Mouse (Mus musculus): ENCODE measurements at regions not wholly inside any gene's neighbourhood (a gene's known extent, or its start where the extent isn't known, plus 50 kb on each side); places are given as distances from the start of the nearest gene placed in this dataset.

- no peak for ATAC-seq (ENCODE audit: low FRiP score, low TSS enrichment)
- Histone ChIP-seq H3K4me2 (ENCODE audit: low read length) (no peak overlapping the region), H3K9ac (replicated peaks; ENCODE audit: low read length) (no peak overlapping the region), H3K27me3 (ENCODE audit: control insufficient read depth, insufficient read depth, low read length) (no peaks in the 10 kb centered on the region), H3K36me3 (ENCODE audit: control insufficient read depth, insufficient read depth, low read length) (no peaks in the 10 kb centered on the region), H3K4me1 (ENCODE audit: control insufficient read depth, insufficient read depth, low read length) (no peaks in the 10 kb centered on the region), H3K4me3 (replicated peaks; ENCODE audit: low read depth, low read length) (no peak overlapping the region), H3K9me3 (ENCODE audit: control insufficient read depth, low read length) (no peaks in the 10 kb centered on the region), H3K27ac (replicated peaks; ENCODE audit: low read depth, low read length) (no peak overlapping the region)
- no peak for DNase-seq
- 34% methylated on average over 7 of the region's 7 CpGs for WGBS
These were observed 592.0 kb downstream of the Adgrl2 start for GRCm38 (mm10) chr3:148398349-148398748.

- no peaks in the 10 kb centered on the region for H3K4me1 ChIP-seq (ENCODE audit: control insufficient read depth, insufficient read depth, low read length)
- no peak overlapping the region for H3K9ac ChIP-seq (replicated peaks; ENCODE audit: low read length)
- 92% methylated on average over 6 of the region's 6 CpGs for WGBS
These were observed 602.8 kb downstream of the Adgrl2 start for GRCm38 (mm10) chr3:148387550-148387949.

GRCm38 (mm10) chr3:148385712-148386111 lies 604.6 kb downstream of the Adgrl2 start:
- Histone ChIP-seq H3K27ac (replicated peaks; ENCODE audit: low read depth, low read length) (no peak overlapping the region), H3K4me2 (ENCODE audit: low read length) (no peak overlapping the region), H3K4me3 (replicated peaks; ENCODE audit: low read depth, low read length) (no peak overlapping the region), H3K27me3 (ENCODE audit: control insufficient read depth, insufficient read depth, low read length) (no peaks in the 10 kb centered on the region), H3K9ac (replicated peaks; ENCODE audit: low read length) (no peak overlapping the region), H3K9me3 (ENCODE audit: control insufficient read depth, low read length) (no peaks in the 10 kb centered on the region), H3K36me3 (ENCODE audit: control insufficient read depth, insufficient read depth, low read length) (no peaks in the 10 kb centered on the region), H3K4me1 (ENCODE audit: control insufficient read depth, insufficient read depth, low read length) (no peaks in the 10 kb centered on the region)
- WGBS, result 96% methylated on average over 7 of the region's 7 CpGs
- ATAC-seq (ENCODE audit: low FRiP score, low TSS enrichment) (no peak), DNase-seq (no peak)

More at GRCm38 (mm10) chr3:148387550-148387949, 602.8 kb downstream of the Adgrl2 start:
- Histone ChIP-seq H3K27ac (replicated peaks; ENCODE audit: low read depth, low read length) (no peak overlapping the region), H3K27me3 (ENCODE audit: control insufficient read depth, insufficient read depth, low read length) (no peaks in the 10 kb centered on the region), H3K4me3 (replicated peaks; ENCODE audit: low read depth, low read length) (no peak overlapping the region), H3K4me2 (ENCODE audit: low read length) (no peak overlapping the region), H3K36me3 (ENCODE audit: control insufficient read depth, insufficient read depth, low read length) (no peaks in the 10 kb centered on the region), H3K9me3 (ENCODE audit: control insufficient read depth, low read length) (no peaks in the 10 kb centered on the region)
- ATAC-seq (ENCODE audit: low FRiP score, low TSS enrichment) (no peak), DNase-seq (no peak)

- no peaks in the 10 kb centered on the region for H3K9me3 ChIP-seq (ENCODE audit: control insufficient read depth, low read length)
- no peaks in the 10 kb centered on the region for H3K36me3 ChIP-seq (ENCODE audit: control insufficient read depth, insufficient read depth, low read length)
- no peak overlapping the region for H3K9ac ChIP-seq (replicated peaks; ENCODE audit: low read length)
- no peak overlapping the region for H3K4me3 ChIP-seq (replicated peaks; ENCODE audit: low read depth, low read length)
- ATAC-seq (ENCODE audit: low FRiP score, low TSS enrichment), result no peak
- DNase-seq, result no peak
- H3K27me3 ChIP-seq (ENCODE audit: control insufficient read depth, insufficient read depth, low read length), result no peaks in the 10 kb centered on the region
- H3K27ac ChIP-seq (replicated peaks; ENCODE audit: low read depth, low read length), result no peak overlapping the region
- no peak overlapping the region for H3K4me2 ChIP-seq (ENCODE audit: low read length)
- 83% methylated on average over 1 of the region's 1 CpGs for WGBS
- no peaks in the 10 kb centered on the region for H3K4me1 ChIP-seq (ENCODE audit: control insufficient read depth, insufficient read depth, low read length)
These were observed 609.3 kb downstream of the Adgrl2 start for GRCm38 (mm10) chr3:148381057-148381456.

GRCm38 (mm10) chr3:148363331-148363730 lies 627.0 kb downstream of the Adgrl2 start:
- no peak overlapping the region for H3K9ac ChIP-seq (replicated peaks; ENCODE audit: low read length)
- no peaks in the 10 kb centered on the region for H3K9me3 ChIP-seq (ENCODE audit: control insufficient read depth, low read length)
- H3K4me3 ChIP-seq (replicated peaks; ENCODE audit: low read depth, low read length), result no peak overlapping the region
- no peaks in the 10 kb centered on the region for H3K27me3 ChIP-seq (ENCODE audit: control insufficient read depth, insufficient read depth, low read length)
- H3K27ac ChIP-seq (replicated peaks; ENCODE audit: low read depth, low read length), result no peak overlapping the region
- no peak overlapping the region for H3K4me2 ChIP-seq (ENCODE audit: low read length)
- ATAC-seq (ENCODE audit: low FRiP score, low TSS enrichment) (no peak), DNase-seq (no peak)
- no peaks in the 10 kb centered on the region for H3K4me1 ChIP-seq (ENCODE audit: control insufficient read depth, insufficient read depth, low read length)
- 86% methylated on average over 5 of the region's 5 CpGs for WGBS
- H3K36me3 ChIP-seq (ENCODE audit: control insufficient read depth, insufficient read depth, low read length), result no peaks in the 10 kb centered on the region

GRCm38 (mm10) chr3:148362453-148362864 lies 627.9 kb downstream of the Adgrl2 start:
- DNase-seq (peak; percentile 43), ATAC-seq (ENCODE audit: low FRiP score, low TSS enrichment) (no peak)
- Histone ChIP-seq H3K4me3 (replicated peaks; ENCODE audit: low read depth, low read length) (no peak overlapping the region), H3K4me2 (ENCODE audit: low read length) (no peak overlapping the region), H3K27ac (replicated peaks; ENCODE audit: low read depth, low read length) (no peak overlapping the region), H3K36me3 (ENCODE audit: control insufficient read depth, insufficient read depth, low read length) (no peaks in the 10 kb centered on the region), H3K27me3 (ENCODE audit: control insufficient read depth, insufficient read depth, low read length) (no peaks in the 10 kb centered on the region), H3K9ac (replicated peaks; ENCODE audit: low read length) (no peak overlapping the region), H3K4me1 (ENCODE audit: control insufficient read depth, insufficient read depth, low read length) (no peaks in the 10 kb centered on the region), H3K9me3 (ENCODE audit: control insufficient read depth, low read length) (no peaks in the 10 kb centered on the region)
- whole genome bisulfite sequencing, result 53% methylated on average over 2 of the region's 2 CpGs

GRCm38 (mm10) chr3:148343633-148344361 lies 646.6 kb downstream of the Adgrl2 start:
- 2% methylated on average over 10 of the region's 10 CpGs for WGBS

GRCm38 (mm10) chr3:148343256-148343632 lies 647.1 kb downstream of the Adgrl2 start:
- H3K9ac ChIP-seq (replicated peaks; ENCODE audit: low read length), result no peak overlapping the region
- ATAC-seq (ENCODE audit: low FRiP score, low TSS enrichment), result peak; percentile 71
- peaks cover 15% of the 10 kb centered on the region for H3K4me1 ChIP-seq (ENCODE audit: control insufficient read depth, insufficient read depth, low read length)
- H3K4me2 ChIP-seq (ENCODE audit: low read length), result no peak overlapping the region
- no peaks in the 10 kb centered on the region for H3K36me3 ChIP-seq (ENCODE audit: control insufficient read depth, insufficient read depth, low read length)
- no peak overlapping the region for H3K4me3 ChIP-seq (replicated peaks; ENCODE audit: low read depth, low read length)
- no peaks in the 10 kb centered on the region for H3K27me3 ChIP-seq (ENCODE audit: control insufficient read depth, insufficient read depth, low read length)
- H3K9me3 ChIP-seq (ENCODE audit: control insufficient read depth, low read length), result no peaks in the 10 kb centered on the region
- 5% methylated on average over 3 of the region's 3 CpGs for WGBS
- H3K27ac ChIP-seq (replicated peaks; ENCODE audit: low read depth, low read length), result peak overlapping the region; percentile 58
- peak; percentile 69 for DNase-seq

More at GRCm38 (mm10) chr3:148343633-148344361, 646.6 kb downstream of the Adgrl2 start:
- Histone ChIP-seq H3K9me3 (ENCODE audit: control insufficient read depth, low read length) (no peaks in the 10 kb centered on the region), H3K4me2 (ENCODE audit: low read length) (peak overlapping the region; percentile 27), H3K27me3 (ENCODE audit: control insufficient read depth, insufficient read depth, low read length) (no peaks in the 10 kb centered on the region), H3K9ac (replicated peaks; ENCODE audit: low read length) (no peak overlapping the region), H3K36me3 (ENCODE audit: control insufficient read depth, insufficient read depth, low read length) (no peaks in the 10 kb centered on the region), H3K27ac (replicated peaks; ENCODE audit: low read depth, low read length) (peak overlapping the region; percentile 58), H3K4me1 (ENCODE audit: control insufficient read depth, insufficient read depth, low read length) (peaks cover 15% of the 10 kb centered on the region), H3K4me3 (replicated peaks; ENCODE audit: low read depth, low read length) (no peak overlapping the region)
- ATAC-seq (ENCODE audit: low FRiP score, low TSS enrichment) (peak; percentile 81), DNase-seq (peak; percentile 74)

- 84% methylated on average over 2 of the region's 2 CpGs for WGBS
- H3K4me1 ChIP-seq (ENCODE audit: control insufficient read depth, insufficient read depth, low read length), result peaks cover 15% of the 10 kb centered on the region
- no peak for ATAC-seq (ENCODE audit: low FRiP score, low TSS enrichment)
These were observed 651.1 kb downstream of the Adgrl2 start for GRCm38 (mm10) chr3:148339258-148339657.

More at GRCm38 (mm10) chr3:148339258-148339657, 651.1 kb downstream of the Adgrl2 start:
- H3K27me3 ChIP-seq (ENCODE audit: control insufficient read depth, insufficient read depth, low read length), result no peaks in the 10 kb centered on the region
- H3K4me3 ChIP-seq (replicated peaks; ENCODE audit: low read depth, low read length), result no peak overlapping the region
- H3K9ac ChIP-seq (replicated peaks; ENCODE audit: low read length), result no peak overlapping the region
- no peaks in the 10 kb centered on the region for H3K9me3 ChIP-seq (ENCODE audit: control insufficient read depth, low read length)
- H3K27ac ChIP-seq (replicated peaks; ENCODE audit: low read depth, low read length), result no peak overlapping the region
- no peaks in the 10 kb centered on the region for H3K36me3 ChIP-seq (ENCODE audit: control insufficient read depth, insufficient read depth, low read length)
- no peak for DNase-seq
- no peak overlapping the region for H3K4me2 ChIP-seq (ENCODE audit: low read length)
